Mouse (Mus musculus) limb, embryonic 11.5 days (tissue): Measurements from ENCODE around the gene Mfap2. TPM values are rescaled to one million over a fixed set of nuclear protein-coding genes. Genes with fewer than 3 reads are reported as not detected.

Source experiments
- ATAC-seq: fragments of 200-750 bp; cut with Nextera tagmentation; 2 replicates; pipeline ENCODE4 v1.8.0; 2017; ENCODE audit warnings: low read depth; ENCODE audit not compliant: insufficient number of reproducible peaks, low FRiP score, low TSS enrichment
- DNase-seq: peaks from one replicate; pipeline ENCODE4 v3.0.0-alpha.2; 2015; ENCODE audit warnings: low spot score
- H3K27ac ChIP-seq: fragments of 300-500 bp; sonication (generic); replicated peaks from 2 replicates; pipeline ENCODE4 v1.5.1; 2014; ENCODE audit warnings: low read depth, mild to moderate bottlenecking, low read length
- H3K27me3 ChIP-seq: fragments of 300-500 bp; sonication (generic); 2 replicates; pipeline ENCODE4 v1.6.1; 2014; ENCODE audit warnings: mild to moderate bottlenecking, low read length, mixed read lengths; ENCODE audit not compliant: control insufficient read depth, insufficient read depth
- H3K36me3 ChIP-seq: fragments of 300-500 bp; sonication (generic); 2 replicates; pipeline ENCODE4 v1.6.1; 2014; ENCODE audit warnings: mild to moderate bottlenecking, low read length, moderate library complexity, mixed read lengths; ENCODE audit not compliant: control insufficient read depth, insufficient read depth
- H3K4me1 ChIP-seq: fragments of 300-500 bp; sonication (generic); 2 replicates; pipeline ENCODE4 v1.6.1; 2014; ENCODE audit warnings: low read length, mixed read lengths; ENCODE audit not compliant: control insufficient read depth, insufficient read depth
- H3K4me2 ChIP-seq: fragments of 300-500 bp; sonication (generic); 2 replicates; pipeline ENCODE4 v1.6.1; 2014; ENCODE audit warnings: low read depth, mild to moderate bottlenecking, moderate library complexity; ENCODE audit not compliant: severe bottlenecking
- H3K4me3 ChIP-seq: fragments of 300-500 bp; sonication (generic); 2 replicates; pipeline ENCODE4 v1.5.1; 2014; ENCODE audit warnings: low read depth, low read length
- H3K9ac ChIP-seq: fragments of 300-500 bp; sonication (generic); 2 replicates; pipeline ENCODE4 v1.6.1; 2014; ENCODE audit warnings: mild to moderate bottlenecking, low read length
- H3K9me3 ChIP-seq: fragments of 300-500 bp; sonication (generic); 2 replicates; pipeline ENCODE4 v1.6.1; 2016; ENCODE audit warnings: low read length; ENCODE audit not compliant: control insufficient read depth
- WGBS: fragments of 180-500 bp; shearing (Covaris S2); extraction: QIAGEN DNeasy Blood & Tissue Kit; methylation state at CpG from one replicate; pipeline ENCODE4 v1.1.7; 2014; 5-methylcytosine and 5-hydroxymethylcytosine counted together
- polyA plus RNA-seq: library from polyadenylated mRNA; unstranded; fragments of >200 nt; fragmentation: Nextera tagmentation; extraction: Ambion mirVana; gene quantifications from 2 replicates; pipeline ENCODE4 v1.2.1, GENCODE M21; 2014

Gene Mfap2
- polyA plus RNA-seq, 1 experiment from 2014 or later, result 517 TPM

DNA sequence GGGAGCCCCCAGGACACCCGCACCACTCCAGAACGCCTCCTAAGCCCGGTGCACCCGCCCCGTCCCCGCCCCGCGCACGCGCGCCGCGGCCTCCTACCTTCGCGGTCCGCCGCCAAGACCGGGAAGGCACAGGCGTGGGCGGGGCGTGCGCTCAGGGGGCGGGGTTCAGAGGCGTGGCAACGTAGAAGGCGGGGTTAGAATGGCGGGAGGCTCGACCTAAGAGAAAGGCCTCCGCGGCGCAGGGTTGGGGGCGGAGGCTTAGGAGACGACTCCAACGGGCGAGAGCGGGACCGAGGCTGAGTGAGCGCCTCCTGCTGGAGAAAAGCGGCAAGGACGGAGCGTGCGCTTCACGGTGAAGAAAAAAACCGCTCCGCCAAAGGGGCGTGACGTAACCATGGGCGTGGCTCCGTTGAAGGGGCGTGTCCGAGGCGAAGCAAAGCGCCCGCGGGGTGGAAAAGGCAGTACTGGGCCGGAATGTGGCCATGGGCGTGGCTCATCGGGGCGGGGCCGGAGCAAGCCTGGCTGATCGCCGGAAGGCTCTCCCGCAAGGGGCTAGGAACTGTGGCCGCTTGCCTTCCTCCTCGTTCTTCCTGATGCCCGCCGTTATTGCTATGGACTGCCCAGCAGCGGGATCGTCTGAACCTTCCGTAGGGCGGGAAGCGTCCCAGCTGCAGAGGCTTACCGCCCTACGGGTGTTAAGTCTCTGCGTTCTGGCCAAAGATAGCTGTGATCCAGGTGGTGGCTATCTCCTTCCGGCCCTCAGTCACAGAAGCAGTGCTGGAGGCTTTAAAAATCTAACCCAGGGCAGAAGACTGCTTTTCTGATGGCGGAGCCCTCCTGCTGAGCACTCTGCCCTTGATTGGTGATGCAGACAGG, 50.4 kb downstream of the Mfap2 start, which contains the start of gene Crocc:
TSS of gene Crocc (minus strand) at position 125 of the 876 bp plus-strand sequence.
- Histone ChIP-seq H3K4me1 (peaks cover 6% of the 10 kb centered on the region), H3K36me3 (peaks cover under 1% of the 10 kb centered on the region; the same call in 1 of the 2 replicates), H3K27ac (peak within 1 kb of the TSS; percentile 54), H3K9me3 (no peaks in the 10 kb centered on the region), H3K4me2 (peak within 1 kb of the TSS; percentile 76), H3K9ac (peak within 1 kb of the TSS; percentile 84), H3K27me3 (no peaks in the 10 kb centered on the region), H3K4me3 (peak within 1 kb of the TSS; percentile 67)
- DNase-seq, result peak; percentile 100
- peak; percentile 94 for ATAC-seq
- WGBS, result under 1% methylated on average over 76 of the region's 77 CpGs

DNA sequence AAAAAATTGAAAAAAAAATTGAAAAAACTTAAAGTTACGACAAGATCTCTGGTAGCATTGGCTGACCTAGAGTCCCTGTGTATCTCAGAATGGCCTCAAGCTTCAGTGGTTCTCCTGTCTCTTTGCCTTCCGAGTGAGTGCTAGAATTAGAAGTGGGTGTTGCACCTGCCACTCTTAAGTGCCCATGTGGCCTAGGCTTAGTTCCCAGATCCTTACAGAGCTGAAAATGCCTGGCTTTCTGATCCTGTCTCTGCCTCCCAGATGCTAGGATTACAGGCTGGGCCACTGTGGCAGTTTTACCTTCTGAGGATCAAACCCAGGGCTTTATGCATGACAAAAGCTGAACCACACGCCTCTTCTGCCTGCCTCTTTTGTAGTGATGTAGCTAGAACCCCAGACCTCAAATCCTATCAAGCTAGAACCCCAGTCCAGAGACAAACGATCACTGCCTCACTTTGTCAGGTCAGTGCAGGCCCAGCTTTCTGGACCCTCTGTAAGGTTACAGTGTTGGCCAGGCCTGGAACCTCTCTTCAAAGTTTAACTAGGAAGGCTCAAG, 54.0 kb downstream of the Mfap2 start:
- H3K4me2 ChIP-seq, result no peak overlapping the region
- H3K4me1 ChIP-seq, result peaks cover 3% of the 10 kb centered on the region
- DNase-seq (no peak), ATAC-seq (no peak)
- no peak overlapping the region for H3K4me3 ChIP-seq
- no peak overlapping the region for H3K9ac ChIP-seq
- peaks cover 18% of the 10 kb centered on the region for H3K36me3 ChIP-seq
- 93% methylated on average over 4 of the region's 4 CpGs for WGBS
- no peaks in the 10 kb centered on the region for H3K27me3 ChIP-seq
- no peak overlapping the region for H3K27ac ChIP-seq
- no peaks in the 10 kb centered on the region for H3K9me3 ChIP-seq

DNA sequence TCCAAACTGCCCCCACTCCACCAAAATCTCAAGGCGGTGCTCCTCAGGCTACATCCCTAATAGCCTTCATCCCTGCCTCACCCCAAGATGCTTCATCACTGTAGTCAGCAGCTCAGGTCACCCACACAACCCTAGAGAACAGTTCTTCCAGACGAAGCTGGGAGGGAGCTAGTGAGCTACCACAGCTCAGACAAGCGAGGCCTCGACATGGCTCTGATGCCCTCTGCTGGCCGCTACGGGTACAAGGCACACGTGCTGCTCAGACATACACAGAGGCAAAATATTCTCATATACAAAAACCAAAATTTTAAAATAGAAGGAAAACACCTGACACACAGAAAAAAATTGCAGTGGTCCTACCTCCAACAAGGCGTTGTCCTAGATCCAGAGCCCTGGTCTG, 54.9 kb downstream of the Mfap2 start:
- H3K27ac ChIP-seq, result no peak overlapping the region
- DNase-seq (peak; percentile 90), ATAC-seq (no peak)
- no peaks in the 10 kb centered on the region for H3K27me3 ChIP-seq
- no peak overlapping the region for H3K9ac ChIP-seq
- WGBS, result 5% methylated on average over 8 of the region's 8 CpGs
- H3K9me3 ChIP-seq, result no peaks in the 10 kb centered on the region
- H3K4me2 ChIP-seq, result no peak overlapping the region
- no peaks in the 10 kb centered on the region for H3K4me1 ChIP-seq
- peaks cover 23% of the 10 kb centered on the region for H3K36me3 ChIP-seq
- no peak overlapping the region for H3K4me3 ChIP-seq

Other genes starting within 250 kb of the Mfap2 start
- 0.12 TPM in 1 of 2 replicates, not detected in the other for gene Padi4, start 236.2 kb upstream of the Mfap2 start, polyA plus RNA-seq
- gene Padi3, start 199.8 kb upstream of the Mfap2 start, polyA plus RNA-seq, result 0.54 and 0.61 TPM in 2 replicates
- gene Padi1, start 164.6 kb upstream of the Mfap2 start, polyA plus RNA-seq, result 0.28 and 0.44 TPM in 2 replicates
- 0.17 and 0.35 TPM in 2 replicates for gene Padi2, start 104.1 kb upstream of the Mfap2 start, polyA plus RNA-seq
- 403 and 421 TPM in 2 replicates for gene Sdhb, start 49.2 kb upstream of the Mfap2 start, polyA plus RNA-seq
- 27.8 and 28.7 TPM in 2 replicates for gene Atp13a2, start 23.5 kb upstream of the Mfap2 start, polyA plus RNA-seq
- 8.7 and 9.0 TPM in 2 replicates for gene Crocc, start 50.1 kb downstream of the Mfap2 start, polyA plus RNA-seq
- 65.0 and 71.0 TPM in 2 replicates for gene Necap2, start 67.9 kb downstream of the Mfap2 start, polyA plus RNA-seq
- gene Spata21, start 77.9 kb downstream of the Mfap2 start, polyA plus RNA-seq, result 0.32 TPM in 1 of 2 replicates, not detected in the other
- 30.5 and 39.1 TPM in 2 replicates for gene Szrd1, start 129.4 kb downstream of the Mfap2 start, polyA plus RNA-seq
- 30.4 and 36.6 TPM in 2 replicates for gene Fbxo42, start 137.5 kb downstream of the Mfap2 start, polyA plus RNA-seq
- gene Rsg1, start 203.5 kb downstream of the Mfap2 start, polyA plus RNA-seq, result 5.3 and 8.7 TPM in 2 replicates
- gene Arhgef19, start 229.1 kb downstream of the Mfap2 start, polyA plus RNA-seq, result 4.6 and 5.2 TPM in 2 replicates